Mouse (Mus musculus) layer of hippocampus, adult 18-20 months (tissue): Measurements from ENCODE around the gene Macf1. TPM values are rescaled to one million over a fixed set of nuclear protein-coding genes. Genes with fewer than 3 reads are reported as not detected.
"Not testable (repeated sequence)": the region's sequence is repeated elsewhere in the genome, so short reads cannot be mapped to it uniquely, and the experiment has no call there.

Experiments
- DNase-seq, 2 experiments: peaks; one replicate each; pipeline ENCODE4 v3.0.0; 2022; ENCODE audit warnings: low spot score in 2 of 2
- total RNA-seq, 2 experiments: library from RNA; stranded (reverse); gene quantifications; 2 replicates each; pipeline ENCODE4 v1.2.3; 2021

Macf1 gene
- total RNA-seq, 2 experiments from 2014 or later = 219 to 233 TPM

DNA sequence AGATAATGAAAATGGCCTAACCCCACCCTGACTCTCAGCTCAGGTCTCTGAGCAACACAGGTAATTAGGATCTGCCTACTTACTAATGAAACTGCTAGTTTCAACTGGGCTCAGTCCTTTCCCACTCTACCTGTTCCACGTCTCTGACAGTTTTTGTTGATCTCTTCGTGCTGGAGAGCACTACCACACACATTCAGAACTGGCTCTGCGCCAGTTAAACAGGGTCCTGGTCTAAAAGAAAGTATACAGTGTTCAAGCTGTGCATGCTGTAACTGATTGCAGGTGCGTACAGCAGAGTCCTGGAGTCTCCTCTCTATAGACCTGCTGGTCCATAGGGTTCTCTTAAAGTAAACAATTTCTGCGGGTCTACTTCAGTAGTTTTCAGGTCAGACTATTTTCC, 41.3 kb downstream of the Macf1 start:
- no peak for DNase-seq

DNA sequence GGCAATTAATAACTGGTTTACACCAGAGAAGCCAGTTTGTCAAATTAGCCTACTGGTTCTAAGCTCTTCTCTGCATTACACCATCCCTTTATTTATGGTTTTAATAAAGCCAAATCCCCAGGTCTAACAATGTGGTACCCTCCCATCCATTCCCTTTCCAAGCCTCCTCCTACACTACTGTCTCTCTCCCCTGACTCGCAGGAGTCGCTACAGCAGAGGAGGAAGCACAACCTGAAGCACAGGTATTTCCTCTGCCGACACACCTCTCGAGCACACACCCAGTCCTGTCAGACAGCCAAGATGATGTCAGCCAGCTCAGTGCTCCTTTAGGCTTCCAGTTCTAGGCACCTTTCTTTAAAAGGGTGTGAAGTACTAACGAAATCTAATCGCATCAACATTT, 47.0 kb downstream of the Macf1 start:
- no peak for DNase-seq

DNA sequence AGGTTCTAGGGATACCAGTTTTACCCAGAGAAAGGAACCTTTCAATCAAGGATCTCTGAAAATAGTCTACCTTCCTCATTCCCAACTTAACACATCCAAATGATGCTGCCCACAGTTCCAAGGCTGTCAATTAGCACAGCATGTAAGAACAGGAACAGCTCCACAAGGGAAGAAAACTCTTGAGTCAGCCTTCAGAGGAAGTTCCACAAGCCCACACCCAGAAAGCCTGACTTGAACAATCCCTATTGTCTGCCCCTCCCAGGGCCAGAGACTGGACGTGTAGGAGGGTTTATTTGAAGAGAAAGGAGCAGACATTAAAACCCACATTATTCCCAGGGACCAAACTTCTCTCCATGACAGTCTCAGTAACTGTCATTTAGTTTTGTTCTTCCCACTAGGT, 48.7 kb downstream of the Macf1 start:
- no peak for DNase-seq

DNA sequence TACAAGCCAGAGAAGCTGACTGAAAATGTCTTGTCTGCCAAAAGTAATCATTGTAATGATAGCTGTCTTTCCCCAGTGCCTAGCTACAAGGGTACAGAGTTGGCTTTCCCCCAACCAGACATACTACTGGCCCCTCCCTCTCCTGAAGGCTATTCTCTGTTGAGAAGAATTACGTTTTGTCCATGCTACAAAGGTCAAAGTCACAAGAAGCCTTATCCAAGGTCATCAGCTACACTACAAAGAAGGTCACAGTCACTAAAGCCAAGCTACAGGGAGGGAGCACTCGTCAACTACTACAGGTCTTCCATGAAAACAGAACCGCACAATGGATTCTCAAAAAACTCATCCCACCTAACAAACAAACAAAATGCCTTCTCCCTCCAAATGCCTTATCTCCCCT, 49.7 kb downstream of the Macf1 start:
- DNase-seq = no peak

DNA sequence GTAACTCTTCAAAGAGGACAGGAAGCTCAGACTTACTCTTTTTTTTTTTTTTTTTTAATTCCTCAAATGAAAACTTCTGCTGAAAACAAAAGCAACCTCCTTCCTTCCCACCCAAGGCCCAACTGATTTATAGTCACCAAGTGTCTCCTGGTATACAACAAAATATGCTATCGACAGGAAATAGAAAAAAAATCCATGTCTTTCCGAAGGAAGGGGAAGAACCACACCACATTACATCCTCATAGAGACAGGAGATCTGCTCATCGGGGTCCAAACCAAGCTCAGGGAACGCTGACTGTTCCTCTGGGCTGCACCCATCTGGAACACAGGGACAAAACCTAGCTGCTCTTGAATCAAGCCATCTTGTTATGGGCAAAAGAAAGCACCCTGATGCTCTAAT, 50.3 kb downstream of the Macf1 start:
- no peak for DNase-seq

DNA sequence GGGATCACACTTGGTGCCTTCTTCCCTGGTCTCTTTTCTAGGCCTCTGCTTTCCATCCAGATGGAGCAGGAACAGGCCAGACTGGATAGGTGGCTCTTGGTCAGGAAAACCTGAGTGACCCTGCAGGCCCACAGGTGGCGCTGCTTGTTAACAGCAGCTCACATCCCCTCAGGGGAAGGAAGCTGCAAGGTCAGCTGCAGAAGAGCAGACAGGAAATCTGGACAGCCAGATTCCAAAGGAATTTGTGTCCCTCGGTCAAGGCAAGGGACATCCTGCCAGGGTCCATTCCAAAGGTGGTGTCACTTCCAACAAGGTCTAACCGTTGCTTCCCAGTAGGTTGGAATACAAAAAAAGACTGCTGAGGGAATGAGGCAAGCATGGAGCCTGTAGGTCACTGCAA, 50.8 kb downstream of the Macf1 start:
- no peak for DNase-seq

DNA sequence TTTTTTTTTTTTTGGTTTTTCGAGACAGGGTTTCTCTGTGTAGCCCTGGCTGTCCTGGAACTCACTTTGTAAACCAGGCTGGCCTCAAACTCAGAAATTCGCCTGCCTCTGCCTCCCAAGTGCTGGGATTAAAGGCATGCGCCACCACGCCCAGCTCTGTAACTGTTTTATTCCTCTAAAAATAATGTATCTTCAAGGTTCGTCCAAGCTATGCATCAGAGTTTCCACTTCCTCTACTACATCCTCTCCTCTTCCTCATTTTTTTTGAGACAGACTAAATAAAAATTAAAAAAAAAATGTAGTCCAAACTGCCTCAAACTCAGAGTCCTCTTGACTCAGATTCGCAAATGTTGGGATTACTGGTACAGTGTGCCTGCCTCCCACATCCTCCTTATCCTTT, 52.0 kb downstream of the Macf1 start:
- DNase-seq = not testable (repeated sequence)

DNA sequence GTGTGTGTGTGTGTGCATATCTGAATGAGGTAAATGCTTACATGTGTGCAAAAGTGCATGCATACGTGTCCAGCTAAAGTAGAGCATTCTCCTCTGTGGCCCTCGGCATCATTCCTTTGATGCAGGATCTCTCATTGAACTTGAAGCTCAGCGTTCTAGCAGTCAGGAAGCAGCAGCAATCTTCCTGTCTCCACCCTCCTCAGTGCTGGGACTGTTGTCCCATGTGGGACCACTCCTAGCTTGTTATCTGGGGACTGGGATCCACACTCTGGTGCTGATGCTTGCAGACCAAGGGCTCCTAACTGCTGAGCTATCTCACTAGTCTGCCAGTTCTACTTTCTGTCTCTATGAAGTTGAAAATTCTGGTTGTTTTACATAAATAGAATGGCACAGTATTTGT, 52.5 kb downstream of the Macf1 start:
- no peak for DNase-seq

DNA sequence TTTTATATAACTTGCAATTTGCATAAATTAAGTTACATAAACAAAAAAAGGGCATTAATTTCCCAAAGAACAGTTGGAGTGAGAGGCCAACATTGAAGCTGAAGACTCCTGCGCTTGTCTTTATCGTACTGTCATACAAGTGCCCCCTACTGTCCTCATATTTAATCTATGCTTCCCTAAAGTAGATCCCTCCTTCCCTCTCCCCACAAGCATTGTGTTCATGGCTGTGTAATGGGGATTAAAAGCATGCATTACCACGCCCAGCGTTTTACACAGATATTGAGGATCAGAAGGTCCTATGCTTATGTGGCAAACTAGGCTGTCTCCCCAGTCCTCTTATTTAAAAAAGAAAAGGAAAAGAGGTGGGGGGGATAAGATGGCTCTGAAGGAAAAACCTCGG, 56.5 kb downstream of the Macf1 start:
- DNase-seq = no peak

DNA sequence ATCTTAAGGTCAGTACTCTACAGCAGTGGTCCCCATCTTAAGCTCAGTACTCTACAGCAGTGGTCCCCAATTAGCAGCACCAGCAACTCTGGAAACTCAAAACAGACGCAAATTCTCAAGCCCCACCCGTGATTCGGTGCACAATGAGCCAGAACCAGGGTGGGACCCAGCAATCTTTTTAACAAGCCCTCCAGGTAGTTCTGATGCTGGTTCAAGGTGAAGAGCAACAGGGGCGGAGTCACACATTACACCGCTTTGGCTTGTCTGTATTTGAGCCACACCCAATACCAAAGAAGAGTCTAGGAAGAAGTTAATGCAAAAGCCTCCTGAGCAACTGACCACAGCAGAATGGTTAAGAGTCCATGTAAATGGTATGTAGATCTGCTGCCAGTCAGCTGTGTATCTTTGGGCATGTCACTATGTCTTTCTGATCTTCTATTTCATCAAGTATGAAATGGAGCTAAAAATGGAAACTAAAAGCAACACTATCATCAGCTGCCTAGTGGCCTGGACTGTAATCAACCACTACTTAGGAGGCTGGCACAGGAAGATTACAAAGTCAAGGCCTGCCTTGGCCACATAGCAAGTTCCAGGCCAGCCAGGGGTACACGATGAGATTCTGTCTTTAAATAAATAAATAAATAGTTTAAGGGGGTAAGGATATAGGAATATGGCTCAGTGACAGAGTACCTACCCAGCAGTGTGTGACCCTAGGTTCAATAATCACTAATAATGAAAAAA, 58.7 kb downstream of the Macf1 start:
- DNase-seq = no peak

DNA sequence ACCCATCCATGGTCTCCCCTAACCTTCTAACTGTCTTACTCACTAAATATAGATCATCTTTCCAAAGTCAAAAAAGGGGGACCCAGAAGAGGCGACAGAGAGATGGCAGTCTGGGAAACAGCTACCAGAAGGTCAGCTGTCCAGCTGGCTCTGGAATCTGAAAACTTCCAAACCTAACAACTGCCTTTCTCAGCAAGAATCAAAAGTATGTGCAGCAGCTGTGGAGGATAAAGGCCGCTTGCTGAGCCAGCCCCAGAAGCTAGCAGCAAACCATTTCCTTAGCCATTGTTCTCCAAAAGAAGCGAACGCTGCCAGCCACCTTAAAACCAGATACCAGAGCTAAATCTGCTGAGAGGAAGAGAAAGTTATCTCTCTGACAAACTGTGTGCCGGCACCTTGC, 59.7 kb downstream of the Macf1 start:
- no peak for DNase-seq

DNA sequence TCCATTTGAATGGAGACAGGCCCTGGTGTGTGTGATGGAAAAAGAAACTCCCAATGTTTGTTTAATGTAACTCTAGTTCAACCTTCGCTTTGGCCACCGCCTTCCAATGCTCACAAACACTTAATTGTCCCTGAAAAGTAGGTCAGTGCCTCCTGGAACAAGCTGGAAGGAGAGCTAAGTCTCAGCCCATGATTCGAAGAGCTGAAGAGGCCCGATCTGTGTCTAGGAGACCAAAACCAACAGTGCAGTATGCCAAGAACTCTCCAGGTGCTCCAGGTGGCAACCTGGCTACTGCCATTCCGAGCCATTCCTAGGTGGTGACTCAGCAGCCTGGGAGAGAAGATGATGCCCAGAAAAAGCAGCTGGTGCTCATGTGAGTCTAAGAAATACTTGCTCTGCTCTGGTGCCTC, 60.4 kb downstream of the Macf1 start:
- DNase-seq = no peak

DNA sequence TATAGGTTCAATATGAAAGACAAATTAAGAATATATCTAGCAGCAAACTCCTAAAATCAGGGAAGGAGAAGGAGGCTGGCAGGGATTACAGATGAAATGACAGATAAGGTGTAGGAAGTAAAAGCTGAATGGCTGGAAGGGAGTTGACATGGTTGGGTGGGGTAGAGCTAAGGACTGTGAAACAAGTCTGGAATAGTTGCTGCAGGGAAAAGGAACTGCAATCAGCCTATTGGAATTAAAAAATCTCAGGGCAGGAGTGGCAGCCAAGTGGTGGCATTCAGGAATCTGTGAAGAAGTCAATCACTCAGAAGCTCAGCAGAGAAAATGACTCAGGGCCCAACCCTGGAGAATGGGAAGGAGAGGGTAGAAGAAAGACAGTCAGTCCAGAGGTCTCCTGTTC, 62.4 kb downstream of the Macf1 start:
- no peak for DNase-seq

DNA sequence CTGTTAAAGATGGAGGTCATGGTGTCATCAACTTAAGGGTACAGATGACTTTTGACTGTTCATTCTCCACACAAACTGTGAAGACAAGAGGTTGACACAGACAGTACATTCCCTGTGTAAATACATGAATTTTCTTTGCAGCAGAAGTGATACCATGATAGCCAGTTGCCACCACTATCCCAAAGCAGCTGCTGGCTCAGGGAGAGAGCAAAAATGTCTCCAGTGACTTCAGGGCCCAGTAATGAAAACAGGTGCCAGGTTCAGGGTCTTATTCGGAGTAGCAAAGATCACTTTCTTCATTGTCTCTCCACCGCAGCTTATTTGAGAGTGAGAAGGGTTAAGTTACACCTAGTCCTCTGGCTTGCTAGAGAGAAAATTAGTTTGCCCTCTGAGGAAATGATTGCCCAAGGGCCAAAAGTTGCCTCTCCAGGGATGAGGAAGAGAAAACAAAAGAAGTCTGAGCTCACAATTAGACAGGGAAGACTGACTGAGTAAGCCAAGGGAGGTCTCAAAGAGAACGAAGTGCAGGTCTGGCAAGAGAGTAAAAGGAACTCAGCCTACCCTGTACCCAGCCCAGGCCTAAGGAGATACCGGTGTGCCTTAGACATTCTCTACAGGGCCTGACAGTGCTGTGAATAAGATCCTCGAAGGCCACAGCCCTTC, 66.3 kb downstream of the Macf1 start:
- DNase-seq = no peak

DNA sequence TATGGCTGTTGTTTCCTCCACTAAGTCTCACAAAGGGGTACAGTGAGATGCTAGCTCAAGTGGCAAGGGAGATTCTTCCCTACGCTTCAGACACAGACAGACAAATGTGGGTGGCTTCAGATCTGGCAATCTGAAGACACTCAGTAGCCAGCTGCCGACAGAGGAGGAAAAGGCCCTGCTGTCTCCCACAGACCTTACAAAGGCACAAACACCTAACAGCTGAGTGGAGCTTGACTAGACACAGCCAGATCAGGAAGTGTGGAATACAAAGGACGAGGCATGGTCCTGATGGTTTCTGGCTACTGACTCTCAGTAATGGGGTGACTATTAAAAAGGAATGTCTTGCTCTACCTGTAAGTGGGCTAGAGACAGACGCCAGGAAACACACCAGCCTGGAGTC, 67.2 kb downstream of the Macf1 start:
- DNase-seq = no peak

DNA sequence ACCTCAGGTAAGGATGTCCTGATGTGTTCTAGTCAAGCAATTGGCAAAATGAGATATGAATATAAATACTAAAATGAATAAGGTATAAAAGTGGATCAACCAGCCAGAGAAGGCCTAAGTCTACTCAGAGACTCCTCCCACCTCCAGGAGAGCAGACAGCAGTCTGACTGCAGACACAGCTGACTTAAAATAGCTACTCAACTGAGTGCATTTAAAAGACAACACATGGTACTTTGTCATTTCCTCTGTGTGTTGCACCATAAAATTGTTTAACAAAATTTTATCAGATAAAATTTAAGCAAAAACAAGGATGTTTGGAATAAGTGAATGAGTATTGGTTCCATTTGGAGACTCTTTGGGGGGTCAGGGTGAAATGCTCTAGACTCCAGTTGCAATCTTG, 67.7 kb downstream of the Macf1 start:
- DNase-seq = no peak

DNA sequence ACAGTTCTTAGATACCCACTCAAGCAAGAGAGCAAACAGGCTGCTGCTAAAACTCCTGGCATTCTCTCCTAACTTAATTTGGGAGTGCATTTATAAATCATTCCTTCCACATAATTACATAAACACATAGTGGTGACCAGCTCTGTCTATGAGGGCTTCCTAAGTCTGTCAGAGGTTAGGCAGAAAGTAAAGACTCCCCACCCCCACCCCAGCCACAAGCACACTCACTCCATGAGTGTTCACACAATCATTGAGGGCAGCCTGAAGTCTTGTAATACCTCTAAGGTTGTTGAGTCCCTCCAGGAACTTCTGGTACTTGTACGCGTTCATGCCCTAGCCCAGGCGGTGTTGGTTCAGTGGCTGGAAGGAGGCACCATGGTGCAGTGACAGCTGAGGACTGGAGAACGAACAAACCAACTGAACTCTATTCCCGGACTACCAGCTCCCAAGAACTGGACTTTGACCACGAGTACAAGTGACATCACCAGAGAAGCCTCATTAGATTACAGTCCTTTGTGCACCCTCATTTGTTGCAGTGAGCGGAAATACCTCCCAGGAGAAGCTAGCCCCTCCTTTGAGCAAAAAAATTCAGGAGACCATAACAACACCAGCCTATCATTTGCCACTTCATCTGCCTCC, 70.7 kb downstream of the Macf1 start:
- DNase-seq = no peak

DNA sequence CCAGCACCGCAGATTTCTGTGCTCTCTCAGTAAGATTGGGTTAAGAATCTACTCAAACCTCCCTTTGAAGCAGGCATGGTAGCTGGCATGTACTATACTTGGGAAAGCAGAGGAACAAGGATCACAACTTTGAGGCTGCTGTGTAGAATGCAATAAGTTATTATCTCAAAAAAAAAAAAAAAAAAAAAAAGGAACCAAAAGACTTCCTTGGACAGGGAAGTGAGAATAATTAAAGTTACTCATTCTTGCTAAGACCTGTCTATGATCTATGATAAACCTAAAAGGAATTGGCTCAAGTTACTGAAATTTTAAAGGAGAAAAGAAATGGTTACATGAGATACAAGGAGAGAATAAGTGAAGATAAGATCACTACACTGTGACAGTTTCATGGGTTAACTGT, 72.2 kb downstream of the Macf1 start:
- DNase-seq = no peak

DNA sequence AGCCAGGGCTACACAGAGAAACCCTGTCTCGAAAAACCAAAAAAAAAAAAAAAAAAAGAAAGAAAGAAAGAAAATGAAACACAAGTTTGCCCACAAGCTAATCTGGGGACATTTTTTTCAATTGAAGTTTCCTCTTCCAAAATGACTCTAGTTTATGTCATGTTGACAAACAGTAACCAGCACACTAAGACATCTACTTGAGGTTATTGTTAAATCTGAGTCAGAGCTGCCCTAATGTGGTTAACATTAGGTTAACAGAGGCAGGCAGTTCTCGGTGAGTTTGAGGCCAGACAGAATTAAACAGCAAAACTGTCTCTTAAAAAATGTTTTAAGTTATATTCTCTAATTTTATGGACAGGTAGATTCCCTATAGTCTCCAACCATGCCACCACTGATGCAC, 72.9 kb downstream of the Macf1 start:
- no peak for DNase-seq

DNA sequence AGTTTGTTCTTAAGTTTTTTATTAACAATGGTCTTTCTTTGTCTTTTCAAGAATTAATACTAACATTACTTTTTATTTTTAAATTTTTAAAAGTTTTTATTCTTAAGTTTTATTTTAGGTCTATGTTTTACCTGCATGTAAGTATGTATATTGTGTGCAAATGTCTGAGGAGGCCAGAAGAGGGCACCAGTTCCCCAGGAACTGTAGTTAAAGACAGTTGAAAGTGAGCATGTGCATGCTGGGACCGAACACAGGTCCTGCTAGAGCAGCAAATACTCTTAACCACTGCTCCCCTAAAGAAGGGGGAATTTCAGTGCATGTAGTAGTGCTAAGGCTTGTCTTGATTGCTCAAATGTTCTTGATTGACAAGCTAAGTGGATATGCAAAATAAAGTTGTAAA, 77.0 kb downstream of the Macf1 start:
- no peak for DNase-seq

DNA sequence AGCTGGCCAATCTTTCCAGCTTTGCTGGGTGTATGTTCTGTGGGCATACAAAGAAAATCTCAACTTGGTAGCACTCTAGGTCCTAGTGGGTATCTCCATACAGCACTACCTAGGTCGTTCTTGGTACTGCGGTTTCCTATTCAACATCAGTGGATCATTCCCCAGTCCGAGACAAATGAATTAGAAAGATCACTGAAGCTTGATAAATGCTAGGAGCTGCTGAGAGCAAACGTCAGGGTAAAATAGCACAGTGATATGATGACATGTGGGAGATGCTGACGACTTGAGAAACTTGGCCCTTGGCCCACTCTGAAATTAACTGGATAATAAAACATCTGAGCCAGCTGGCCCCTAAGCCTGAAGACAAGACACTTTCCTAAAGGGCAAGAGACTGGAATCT, 78.2 kb downstream of the Macf1 start:
- no peak for DNase-seq

DNA sequence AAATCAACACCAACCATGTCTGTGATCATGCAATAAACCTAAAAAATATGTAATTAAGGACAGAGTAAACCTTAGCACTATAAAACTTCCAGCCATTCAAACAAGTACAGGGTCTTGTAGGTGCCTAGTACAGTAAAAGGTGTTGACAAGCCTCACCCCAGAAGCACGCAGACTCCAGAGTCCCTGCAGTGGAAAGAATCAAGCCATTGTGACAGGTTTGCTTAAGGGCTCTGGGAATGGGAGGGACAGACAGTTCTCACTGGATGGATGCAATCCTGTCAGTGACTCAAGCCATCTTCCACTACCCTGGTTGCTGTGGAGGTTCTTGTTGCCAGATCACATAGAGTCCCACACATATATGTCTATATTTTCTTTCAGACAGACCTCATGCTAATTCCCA, 78.9 kb downstream of the Macf1 start:
- no peak for DNase-seq
